Mouse (Mus musculus): ENCODE data around the gene Psmg4. TPM values are rescaled to one million over a fixed set of nuclear protein-coding genes. Genes with fewer than 3 reads are reported as not detected.

Gene Psmg4
- total and polyA plus RNA-seq, 3 experiments = 121 to 161 TPM; not detected in 1

GRCm38 (mm10) chr13:34192414-34193191, 29.8 kb downstream of the Psmg4 start:
- no peaks in the 10 kb centered on the region for H3K27me3 ChIP-seq (ENCODE audit: control insufficient read depth in 1 of 2, insufficient read depth in 2 of 2, low read length in 2 of 2)
- no peaks in the 10 kb centered on the region for H3K9me3 ChIP-seq (replicated peaks; ENCODE audit: insufficient read depth, low read length)
- no peaks in the 10 kb centered on the region for H3K79me2 ChIP-seq (ENCODE audit: control insufficient read depth, insufficient read depth, low read length, poor library complexity)
- peaks cover 0 to 15% of the 10 kb centered on the region in 2 experiments; a peak in 2 of 4 replicates for H3K36me3 ChIP-seq (ENCODE audit: control insufficient read depth in 1 of 2, insufficient read depth in 2 of 2, low read length in 2 of 2)
- no peak overlapping the region for H3K27ac ChIP-seq (ENCODE audit: control insufficient read depth, low read depth, low read length)
- no peak for TF ChIP-seq NELFE (IDR thresholded peaks at IDR 0.05; ENCODE audit: low read depth, low read length)
- no peak for TF ChIP-seq CHD1 (IDR thresholded peaks at IDR 0.05; ENCODE audit: low read depth, low read length)
- no peak for TF ChIP-seq GATA1 (IDR thresholded peaks at IDR 0.05; ENCODE audit: low read depth, low read length)
- no peak for TF ChIP-seq NRF1 (IDR thresholded peaks at IDR 0.05; ENCODE audit: insufficient read depth, low read depth, low read length, poor library complexity, severe bottlenecking)
- TF ChIP-seq CHD2 (IDR thresholded peaks at IDR 0.05; ENCODE audit: low read length) = no peak
- TF ChIP-seq SMC3 (IDR thresholded peaks at IDR 0.05; ENCODE audit: low read depth, low read length) = no peak
- no peak for TF ChIP-seq GABPA (IDR thresholded peaks at IDR 0.05; ENCODE audit: low read depth, low read length)
- no peak for TF ChIP-seq ZMIZ1 (IDR thresholded peaks at IDR 0.05; ENCODE audit: low read depth, low read length)
- DNase-seq (ENCODE audit: low read depth, low spot score) = peak; percentile 29
- H3K4me1 ChIP-seq (ENCODE audit: control insufficient read depth in 1 of 2, insufficient read depth in 2 of 2, low read length in 2 of 2) = no peaks in the 10 kb centered on the region
- no peak overlapping the region for H3K4me3 ChIP-seq (ENCODE audit: control insufficient read depth in 1 of 2, insufficient read depth in 1 of 2, low read depth in 2 of 2, low read length in 2 of 2)
- no peak overlapping the region for H3K9ac ChIP-seq (ENCODE audit: control insufficient read depth, low read depth, low read length, poor library complexity, severe bottlenecking)

- no peaks in the 10 kb centered on the region for H3K79me2 ChIP-seq (ENCODE audit: control insufficient read depth, insufficient read depth, low read length, poor library complexity)
- H3K27ac ChIP-seq (ENCODE audit: control insufficient read depth, low read depth, low read length) = no peak overlapping the region
- H3K27me3 ChIP-seq (ENCODE audit: control insufficient read depth in 1 of 2, insufficient read depth in 2 of 2, low read length in 2 of 2) = no peaks in the 10 kb centered on the region
- TF ChIP-seq KAT2A (conservative IDR thresholded peaks at IDR 0.05; ENCODE audit: low read depth, low read length) (no peak), ETS1 (IDR thresholded peaks at IDR 0.05; ENCODE audit: low read depth, low read length) (no peak), CHD2 (IDR thresholded peaks at IDR 0.05; ENCODE audit: low read length) (no peak), MEF2A (IDR thresholded peaks at IDR 0.05; ENCODE audit: extremely low read depth, insufficient replicate concordance, low read depth, low read length, poor library complexity, severe bottlenecking) (no peak), MAZ (IDR thresholded peaks at IDR 0.05; ENCODE audit: low read depth, low read length) (no peak), POLR2AphosphoS5 (IDR thresholded peaks at IDR 0.05; ENCODE audit: borderline replicate concordance, low read depth, low read length) (no peak), TBP (IDR thresholded peaks at IDR 0.05; ENCODE audit: low read depth, low read length) (no peak), E2F4 (IDR thresholded peaks at IDR 0.05; ENCODE audit: borderline replicate concordance, low read depth, low read length) (no peak), USF2 (IDR thresholded peaks at IDR 0.05; ENCODE audit: borderline replicate concordance in 1 of 2, insufficient read depth in 1 of 2, low read depth in 1 of 2, low read length in 2 of 2) (no peak), MYB (IDR thresholded peaks at IDR 0.05; ENCODE audit: low read depth, low read length) (no peak), SIN3A (IDR thresholded peaks at IDR 0.05; ENCODE audit: low read length) (no peak), BHLHE40 (IDR thresholded peaks at IDR 0.05; ENCODE audit: borderline replicate concordance, low read depth, low read length) (no peak)
- H3K9me3 ChIP-seq (replicated peaks; ENCODE audit: insufficient read depth, low read length) = no peaks in the 10 kb centered on the region
- no peak overlapping the region for H3K9ac ChIP-seq (ENCODE audit: control insufficient read depth, low read depth, low read length, poor library complexity, severe bottlenecking)
- no peak for DNase-seq (ENCODE audit: low read depth, low spot score)
- H3K4me3 ChIP-seq (ENCODE audit: control insufficient read depth in 1 of 2, insufficient read depth in 1 of 2, low read depth in 2 of 2, low read length in 2 of 2) = no peak overlapping the region
- H3K4me1 ChIP-seq (ENCODE audit: control insufficient read depth in 1 of 2, insufficient read depth in 2 of 2, low read length in 2 of 2) = no peaks in the 10 kb centered on the region
- peaks cover 0 to 11% of the 10 kb centered on the region in 2 experiments; a peak in 2 of 4 replicates for H3K36me3 ChIP-seq (ENCODE audit: control insufficient read depth in 1 of 2, insufficient read depth in 2 of 2, low read length in 2 of 2)
These were observed 30.6 kb downstream of the Psmg4 start for GRCm38 (mm10) chr13:34193384-34193783.

All from MEL (cell line).